Mouse (Mus musculus): ENCODE measurements at regions not wholly inside any gene's neighbourhood (a gene's known extent, or its start where the extent isn't known, plus 50 kb on each side); places are given as distances from the start of the nearest gene placed in this dataset.

DNA sequence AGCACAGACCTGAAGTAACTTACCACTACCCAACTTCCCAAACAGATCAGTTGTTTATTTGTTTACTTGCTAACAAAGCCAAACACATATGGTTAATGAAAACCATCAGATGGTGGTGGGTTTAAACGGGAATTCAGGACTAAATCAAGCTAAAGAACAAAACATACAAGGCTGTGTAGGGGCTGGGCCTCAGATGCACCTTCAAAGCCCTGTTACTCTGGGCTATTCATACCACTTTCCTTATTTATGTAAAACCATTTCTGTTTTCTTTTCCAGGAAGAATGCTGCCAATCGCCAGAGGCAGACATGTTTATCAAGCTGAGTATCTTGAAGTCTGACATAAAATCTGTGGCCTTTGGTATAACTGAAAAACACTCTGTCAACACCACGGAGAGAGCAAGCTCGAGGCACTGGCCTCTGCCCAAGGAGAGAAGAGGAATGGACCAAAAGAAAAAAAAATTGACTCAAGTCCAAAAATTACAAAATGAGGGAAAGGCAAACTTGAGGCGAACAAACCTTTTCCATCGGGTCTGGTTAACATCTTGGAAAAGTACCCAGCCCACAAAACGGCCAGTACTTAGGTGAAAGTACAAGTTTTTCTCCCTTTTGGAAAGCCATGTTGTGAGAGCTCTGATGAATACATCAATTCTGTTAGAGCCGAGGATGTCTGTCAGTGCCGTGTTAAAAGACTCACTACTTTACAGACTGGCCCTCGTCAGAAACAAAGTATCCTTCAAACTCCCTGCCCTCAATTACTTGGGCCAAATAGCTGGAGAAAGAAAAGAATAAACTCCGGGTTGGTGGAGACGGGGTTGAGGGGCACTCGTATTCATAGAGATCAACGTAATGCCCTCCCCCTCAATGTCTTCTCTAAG lies 270.0 kb upstream of the Nfe2l3 start:
- no peak for DNase-seq (ENCODE audit: low spot score in 2 of 2)

- DNase-seq (ENCODE audit: low spot score in 2 of 2) = no peak
These were observed 269.2 kb upstream of the Nfe2l3 start for GRCm38 (mm10) chr6:51163266-51163665.

GRCm38 (mm10) chr6:51163882-51164281 lies 268.6 kb upstream of the Nfe2l3 start:
- no peak for DNase-seq (ENCODE audit: low spot score in 2 of 2)

GRCm38 (mm10) chr6:51167028-51167427 lies 265.4 kb upstream of the Nfe2l3 start:
- no peak for DNase-seq (ENCODE audit: low spot score in 2 of 2)

DNA sequence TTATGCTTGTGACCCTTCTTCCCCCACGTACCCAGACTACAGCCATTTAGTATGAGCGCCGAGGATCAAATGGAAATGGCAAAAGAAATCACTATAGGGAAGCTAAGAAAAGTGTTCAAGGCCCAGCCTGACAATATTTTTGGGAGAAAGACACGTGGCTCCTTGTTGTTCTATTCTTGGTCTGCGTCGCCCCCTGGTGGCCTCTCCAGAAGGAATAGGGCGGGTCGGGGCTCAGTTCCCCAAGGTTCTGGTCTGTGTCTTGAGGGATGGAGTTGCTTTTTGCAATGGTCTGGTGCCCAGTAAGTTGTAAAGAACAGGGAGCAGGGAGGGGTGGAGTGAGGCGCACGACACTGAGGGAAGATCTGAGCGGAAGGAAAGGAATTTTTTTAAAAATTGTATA lies 264.4 kb upstream of the Nfe2l3 start:
- peak in 1 of 2 experiments; percentile 64 for DNase-seq (ENCODE audit: low spot score in 2 of 2)

GRCm38 (mm10) chr6:51168775-51169695 lies 263.4 kb upstream of the Nfe2l3 start:
- DNase-seq (ENCODE audit: low spot score in 2 of 2) = no peak

- no peak for DNase-seq (ENCODE audit: low spot score in 2 of 2)
These were observed 262.5 kb upstream of the Nfe2l3 start for GRCm38 (mm10) chr6:51169971-51170411.

- no peak for DNase-seq (ENCODE audit: low spot score in 2 of 2)
These were observed 262.1 kb upstream of the Nfe2l3 start for GRCm38 (mm10) chr6:51170414-51170813.

DNA sequence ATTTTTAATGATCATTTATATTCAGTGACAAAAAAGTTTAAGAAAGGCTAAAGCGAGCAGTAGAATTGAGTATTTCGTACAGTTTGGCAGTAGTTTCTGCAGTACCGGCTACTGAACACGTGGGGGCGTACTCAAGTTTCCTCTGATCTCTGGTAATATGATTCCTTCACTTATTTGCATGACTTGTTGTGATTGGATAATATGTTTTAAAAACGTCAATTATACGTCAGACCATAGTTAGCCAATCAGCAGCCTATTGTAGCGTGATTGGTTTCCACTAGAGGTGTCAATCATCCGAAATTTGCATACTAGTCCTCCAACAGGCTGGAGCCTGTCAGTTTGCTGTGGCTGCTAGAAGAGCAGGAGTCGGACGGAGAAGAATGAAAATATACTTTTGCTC lies 261.6 kb upstream of the Nfe2l3 start:
- DNase-seq (ENCODE audit: low spot score in 2 of 2) = no peak

DNA sequence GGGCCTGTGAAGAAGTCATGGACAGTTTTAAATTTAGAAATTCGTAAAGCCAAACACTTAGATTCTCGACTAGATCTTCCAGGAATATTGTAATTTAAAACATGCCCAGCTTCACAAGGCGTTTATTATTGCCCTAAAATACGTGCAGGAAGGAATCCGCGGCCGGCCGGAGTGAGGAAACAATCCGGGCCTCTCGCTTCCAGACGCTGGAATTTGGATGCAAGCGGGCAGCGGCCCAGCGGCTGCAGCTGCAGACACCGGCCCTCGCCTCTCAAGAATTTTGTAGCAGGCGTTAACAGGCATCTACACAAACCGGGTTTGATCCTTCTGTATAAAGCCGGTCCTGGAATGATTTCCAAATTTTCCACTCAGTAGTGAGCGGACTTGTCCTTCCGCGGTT lies 260.7 kb upstream of the Nfe2l3 start:
- DNase-seq (ENCODE audit: low spot score in 2 of 2) = peak in 1 of 2 experiments; percentile 27

GRCm38 (mm10) chr6:51172331-51172791 lies 260.1 kb upstream of the Nfe2l3 start:
- no peak for DNase-seq (ENCODE audit: low spot score in 2 of 2)

GRCm38 (mm10) chr6:51172856-51173619 lies 259.4 kb upstream of the Nfe2l3 start:
- DNase-seq (ENCODE audit: low spot score in 2 of 2) = peak in 1 of 2 experiments; percentile 38

DNA sequence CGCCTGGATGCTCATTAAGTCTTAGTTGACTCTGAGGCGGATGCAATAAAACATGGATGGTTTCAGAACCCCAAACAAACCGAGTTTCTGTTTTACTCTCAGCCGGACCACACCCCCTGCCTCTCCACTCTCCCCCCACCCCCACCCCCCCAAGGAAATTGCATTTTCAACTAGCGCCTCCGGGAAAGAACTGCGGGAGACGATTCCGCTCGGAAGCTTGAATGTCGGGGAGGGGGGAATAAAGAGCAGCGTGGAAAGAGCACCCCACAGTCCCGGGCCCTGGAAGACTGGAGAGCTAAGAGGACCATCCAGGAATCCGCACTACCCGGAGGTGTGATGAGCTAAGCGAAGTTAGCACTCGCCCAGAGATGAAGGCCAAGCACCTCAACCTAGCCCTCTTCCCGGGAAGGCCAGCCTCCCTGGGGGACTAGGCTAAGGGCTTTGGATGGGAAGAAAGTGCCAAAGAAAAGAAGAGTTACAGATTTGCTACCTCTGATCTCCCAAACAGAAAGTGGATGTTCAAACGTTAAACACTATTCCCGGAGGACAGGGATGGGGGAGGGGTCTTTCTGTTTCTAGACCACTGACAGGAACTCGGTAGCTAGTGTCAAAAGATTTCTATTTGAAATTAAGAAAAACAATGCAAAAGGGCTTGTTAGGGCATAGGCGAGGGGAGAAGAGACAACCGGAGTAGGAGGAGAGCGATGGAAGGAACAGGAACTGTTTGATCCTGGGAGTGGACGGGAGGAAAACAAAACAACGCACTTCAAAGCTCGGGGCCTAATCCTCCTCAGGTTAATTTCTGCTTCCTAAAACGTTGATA lies 258.6 kb upstream of the Nfe2l3 start:
- no peak for DNase-seq (ENCODE audit: low spot score in 2 of 2)

- DNase-seq (ENCODE audit: low spot score in 2 of 2) = no peak
These were observed 257.9 kb upstream of the Nfe2l3 start for GRCm38 (mm10) chr6:51174443-51175021.

GRCm38 (mm10) chr6:51175616-51176590 lies 256.6 kb upstream of the Nfe2l3 start:
- no peak for DNase-seq (ENCODE audit: low spot score in 2 of 2)

- DNase-seq (ENCODE audit: low spot score in 2 of 2) = no peak
These were observed 255.6 kb upstream of the Nfe2l3 start for GRCm38 (mm10) chr6:51176791-51177433.

GRCm38 (mm10) chr6:51177701-51178060 lies 254.8 kb upstream of the Nfe2l3 start:
- peak in 1 of 2 experiments; percentile 25 for DNase-seq (ENCODE audit: low spot score in 2 of 2)

DNA sequence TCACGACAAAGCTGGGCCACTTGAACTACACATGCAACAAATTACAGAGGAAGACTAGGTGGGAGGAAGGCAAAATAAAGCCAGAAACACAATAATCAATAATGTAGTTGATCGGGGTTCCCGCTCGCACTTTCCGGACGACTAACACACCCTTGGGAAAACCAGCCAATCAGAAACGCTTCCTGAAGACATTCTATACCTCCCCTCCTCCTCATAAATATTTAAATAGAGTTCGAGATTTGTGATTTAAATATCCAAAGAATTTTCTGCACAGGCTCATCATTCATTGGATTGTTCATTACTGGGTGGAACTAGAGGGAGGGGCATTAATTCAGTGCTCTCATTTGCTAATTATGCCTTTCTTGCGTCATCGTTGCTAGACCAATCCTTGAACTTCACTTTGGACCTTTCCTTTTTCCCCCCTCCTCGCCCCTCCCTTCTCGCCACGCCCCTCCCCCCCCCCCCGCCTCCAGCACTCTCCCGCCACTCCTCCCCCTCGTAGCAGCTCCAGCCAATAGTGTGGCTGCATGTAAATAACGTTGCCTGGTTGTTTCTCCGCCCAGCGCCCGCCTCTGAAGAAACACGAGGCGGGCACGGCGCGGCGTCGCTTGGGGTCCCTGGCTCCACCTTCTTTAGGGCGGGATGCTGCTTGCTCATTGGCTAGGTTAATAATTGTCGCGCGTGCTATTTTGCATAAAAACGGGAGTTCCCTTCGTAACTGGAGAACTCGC lies 254.2 kb upstream of the Nfe2l3 start:
- no peak for DNase-seq (ENCODE audit: low spot score in 2 of 2)
